Mouse (Mus musculus): ENCODE measurements around the gene Otud7b.

DNA sequence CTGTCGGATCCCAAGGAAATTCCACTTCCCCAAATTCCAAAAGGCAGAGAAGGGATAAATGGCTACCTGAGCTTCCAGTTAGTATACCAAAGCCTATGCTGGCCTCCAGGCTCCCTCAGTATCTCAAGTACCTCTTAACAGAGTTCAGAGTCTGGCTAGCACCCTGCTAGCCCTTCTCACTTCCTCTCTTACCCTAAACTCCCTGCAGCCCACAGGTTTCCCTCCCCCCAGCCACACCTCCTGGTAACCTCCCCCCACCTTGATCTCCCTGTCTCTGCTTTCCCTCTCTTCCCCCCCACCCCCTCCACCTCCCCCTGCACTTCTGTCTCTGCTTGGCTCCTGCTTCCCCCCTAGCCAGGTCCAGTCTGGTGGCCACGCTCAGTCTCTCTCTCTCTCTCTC is 95.4 kb downstream of the Otud7b start:
- TF ChIP-seq CTCF (IDR thresholded peaks at IDR 0.05; ENCODE audit: low read depth) (no peak), EP300 (optimal IDR thresholded peaks at IDR 0.05) (no peak)
